30 mouse cellular contexts compared by ENCODE assay signal in genomic region chr2:78724416-78724815, GRCm38 (mm10).
A peak's percentile ranks its signal among the peaks of the same experiment; 100 is the strongest.
DNase-seq lines count a peak whose midpoint lies in the region; ATAC-seq lines count a peak whose summit lies in the region.
"Had no signal": no experiment of that assay in that cellular context is flagged by ENCODE, and none has a peak within 500 bp of the region (broad histone marks: within the 10 kb centered on the region; RNA-seq: fewer than 3 reads in every experiment).

No protein-coding gene starts in this region.

- WGBS in forebrain, embryonic 14.5 days, result 62% methylated on average over 2 of the region's 2 CpGs
- WGBS in forebrain, embryonic 16.5 days, result 41% methylated on average over 2 of the region's 2 CpGs

- DNase-seq in forebrain, embryonic 14.5 days (ENCODE audit: low spot score), result peak; percentile 45
- peak; percentile 35 for DNase-seq in layer of hippocampus, adult 9-10 months (ENCODE audit: low spot score)
- DNase-seq in layer of hippocampus, adult 9-11 months, result no peak
- DNase-seq in brain, adult 2 months (ENCODE audit: low read depth, low spot score), result peak; percentile 27
- DNase-seq in embryo, embryonic 10 days (ENCODE audit: low spot score), result no peak
- DNase-seq: adrenal gland, postnatal 10 days; adrenal gland, postnatal 36 days; B cell, adult 2 months; cerebellum, adult 11-12 months; cerebellum, adult 8-10 months; cerebellum, postnatal 10 days; cerebellum, postnatal 36 days; gastrocnemius, postnatal 10 days; gastrocnemius, postnatal 36 days; heart, adult 2 months; heart, postnatal 14 days; heart, postnatal 4 days had no signal

- no peaks in the 10 kb centered on the region for H3K36me3 ChIP-seq in forebrain, embryonic 14.5 days (ENCODE audit: control insufficient read depth, insufficient read depth, low read length)
- no peaks in the 10 kb centered on the region for H3K36me3 ChIP-seq in forebrain, embryonic 16.5 days (ENCODE audit: control insufficient read depth, insufficient read depth)
- H3K36me3 ChIP-seq: embryonic facial prominence, embryonic 12.5 days; G1E; heart, embryonic 10.5 days; heart, embryonic 13.5 days had no signal

- H3K27ac ChIP-seq in forebrain, embryonic 14.5 days (ENCODE audit: low read depth, low read length), result no peak overlapping the region
- no peak overlapping the region for H3K27ac ChIP-seq in forebrain, embryonic 16.5 days (ENCODE audit: low read length)
- H3K27ac ChIP-seq: embryonic facial prominence, embryonic 12.5 days; forebrain, embryonic 13.5 days; heart, adult 2 months; heart, embryonic 10.5 days; heart, embryonic 13.5 days; hindbrain, embryonic 14.5 days; hindbrain, postnatal 0 days had no signal

- no peak for ATAC-seq in forebrain, embryonic 14.5 days
- ATAC-seq in forebrain, embryonic 16.5 days, result no peak
- ATAC-seq: forebrain, embryonic 13.5 days; hindbrain, postnatal 0 days; inflammation-experienced regulatory T-cells, adult 6 months; intestine, embryonic 16.5 days; Patski had no signal

- no peaks in the 10 kb centered on the region for H3K9me3 ChIP-seq in forebrain, embryonic 14.5 days (replicated peaks; ENCODE audit: control insufficient read depth, low read length)
- H3K9me3 ChIP-seq in forebrain, embryonic 16.5 days (ENCODE audit: control insufficient read depth, low read length), result no peaks in the 10 kb centered on the region
- H3K9me3 ChIP-seq: embryonic facial prominence, embryonic 12.5 days; forebrain, embryonic 13.5 days; G1E; heart, embryonic 10.5 days; heart, embryonic 13.5 days had no signal

- no peaks in the 10 kb centered on the region for H3K4me1 ChIP-seq in forebrain, embryonic 14.5 days (ENCODE audit: control insufficient read depth, insufficient read depth, low read length)
- H3K4me1 ChIP-seq in forebrain, embryonic 16.5 days (replicated peaks; ENCODE audit: control insufficient read depth, insufficient read depth, low read length), result peaks cover 6% of the 10 kb centered on the region
- H3K4me1 ChIP-seq: embryonic facial prominence, embryonic 12.5 days; forebrain, embryonic 13.5 days had no signal

- no peak overlapping the region for H3K4me3 ChIP-seq in forebrain, embryonic 14.5 days (ENCODE audit: low read depth, low read length)
- no peak overlapping the region for H3K4me3 ChIP-seq in forebrain, embryonic 16.5 days (replicated peaks; ENCODE audit: low read length)
- H3K4me3 ChIP-seq: embryonic facial prominence, embryonic 12.5 days; erythroblast, embryonic 14.5 days; forebrain, embryonic 13.5 days; heart, adult 2 months; heart, embryonic 10.5 days; heart, embryonic 13.5 days had no signal

- H3K27me3 ChIP-seq in forebrain, embryonic 14.5 days (replicated peaks; ENCODE audit: control insufficient read depth, insufficient read depth, low read length), result no peaks in the 10 kb centered on the region
- H3K27me3 ChIP-seq in forebrain, embryonic 16.5 days (replicated peaks; ENCODE audit: control insufficient read depth, insufficient read depth, low read length), result no peaks in the 10 kb centered on the region
- H3K27me3 ChIP-seq: CH12.LX; embryonic facial prominence, embryonic 12.5 days; forebrain, embryonic 13.5 days; heart, embryonic 13.5 days; Patski had no signal

- H3K4me2 ChIP-seq in forebrain, embryonic 14.5 days (ENCODE audit: low read length), result no peak overlapping the region
- no peak overlapping the region for H3K4me2 ChIP-seq in forebrain, embryonic 16.5 days (ENCODE audit: low read length)
- H3K4me2 ChIP-seq: embryonic facial prominence, embryonic 12.5 days; forebrain, embryonic 13.5 days; heart, embryonic 13.5 days; hindbrain, embryonic 14.5 days had no signal

- H3K9ac ChIP-seq in forebrain, embryonic 14.5 days (ENCODE audit: low read length), result no peak overlapping the region
- H3K9ac ChIP-seq in forebrain, embryonic 16.5 days (replicated peaks; ENCODE audit: low read depth, low read length), result no peak overlapping the region
- H3K9ac ChIP-seq: embryonic facial prominence, embryonic 12.5 days; forebrain, embryonic 13.5 days; heart, embryonic 13.5 days; hindbrain, embryonic 14.5 days had no signal

Comparison
In these comparisons a context has a peak if more than half of its experiments do, and no peak if none do; other contexts are left out.
1. DNase-seq: peak in forebrain, embryonic 14.5 days (single experiment), layer of hippocampus, adult 9-10 months (single experiment) and brain, adult 2 months (single experiment); none in layer of hippocampus, adult 9-11 months (single experiment) and embryo, embryonic 10 days (single experiment).